Mouse (Mus musculus) heart, adult 11 months (tissue): ENCODE measurements around the gene Nr0b2.

Source experiments
- DNase-seq: peaks from one replicate; pipeline ENCODE4 v3.0.0; 2022

The Nr0b2 gene

DNA sequence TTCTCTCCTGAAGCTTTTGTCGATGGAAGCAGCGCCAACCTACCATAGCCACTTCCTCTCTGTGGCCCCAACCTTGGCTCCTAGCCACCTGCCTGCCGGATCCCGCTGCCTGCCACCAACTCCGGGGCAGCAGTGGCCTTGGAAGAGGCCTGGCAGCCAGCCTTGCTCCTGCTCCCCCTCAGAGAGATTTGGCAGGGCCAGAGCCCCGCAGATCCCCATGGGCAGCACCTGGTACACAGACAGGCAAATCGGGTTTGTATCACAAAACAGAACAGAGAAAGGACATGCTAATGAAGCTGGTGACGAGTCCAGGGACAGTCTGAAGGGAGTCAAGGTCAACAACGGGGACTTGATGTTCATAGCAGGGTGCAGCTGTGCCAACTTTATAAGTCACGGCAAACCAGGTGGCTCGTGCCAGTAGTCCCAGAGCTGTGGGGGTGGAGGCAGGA is 10.0 kb downstream of the Nr0b2 start:
- DNase-seq: peak; percentile 98

DNA sequence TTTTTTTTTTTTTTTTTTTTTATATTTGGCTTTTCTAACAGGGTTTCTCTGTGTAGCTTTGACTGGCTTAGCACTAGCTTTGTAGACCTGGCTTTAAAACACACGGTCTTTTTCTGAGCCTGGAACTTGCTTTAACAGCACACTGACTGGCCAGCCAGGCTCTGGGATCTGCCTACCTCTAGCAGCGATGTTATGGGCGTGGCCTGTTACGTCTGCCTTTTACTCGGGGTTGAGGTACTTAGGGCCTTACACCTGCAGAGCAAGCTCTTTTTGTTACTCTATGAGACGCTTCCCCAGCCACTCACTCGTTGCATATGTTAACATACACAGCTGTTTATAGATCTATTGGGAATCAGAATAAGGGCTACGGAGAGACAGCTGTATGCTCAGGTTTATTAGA is 14.1 kb downstream of the Nr0b2 start:
- no peak for DNase-seq

DNA sequence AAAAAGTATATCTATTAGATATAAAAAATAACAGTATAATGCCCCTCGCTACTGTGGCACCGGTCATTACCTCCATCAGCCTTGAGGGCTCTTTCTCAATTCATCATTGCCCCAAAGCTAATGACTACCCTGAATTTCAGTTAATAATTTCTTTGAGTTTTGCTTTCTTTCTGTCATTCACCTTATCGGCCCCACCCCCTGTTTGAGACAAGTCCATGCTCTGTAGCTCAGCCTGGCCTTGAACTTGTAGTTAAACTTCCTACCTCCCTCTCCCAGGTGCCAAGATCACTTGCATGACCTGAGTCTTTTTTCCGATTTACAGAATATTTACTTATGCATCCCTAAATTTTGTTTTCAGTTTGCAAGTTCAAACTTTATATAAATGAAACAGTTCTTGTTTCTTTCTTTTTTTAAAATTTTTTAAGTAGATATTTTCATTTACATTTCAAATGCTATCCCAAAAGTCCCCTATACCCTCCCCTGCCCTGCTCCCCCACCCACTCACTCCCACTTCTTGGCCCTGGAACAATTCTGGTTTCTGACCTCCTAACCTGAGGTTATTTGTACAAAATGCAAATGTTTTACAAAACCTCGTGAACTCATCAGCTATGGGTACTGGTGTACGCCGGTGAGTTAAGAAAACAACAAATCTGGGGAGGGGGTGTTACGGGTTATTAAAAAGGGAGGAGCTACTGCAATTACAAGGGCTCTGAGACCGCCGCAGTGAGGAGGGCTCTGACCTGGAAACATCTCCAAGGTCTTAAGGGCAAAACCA is 16.3 kb downstream of the Nr0b2 start:
- no peak for DNase-seq

DNA sequence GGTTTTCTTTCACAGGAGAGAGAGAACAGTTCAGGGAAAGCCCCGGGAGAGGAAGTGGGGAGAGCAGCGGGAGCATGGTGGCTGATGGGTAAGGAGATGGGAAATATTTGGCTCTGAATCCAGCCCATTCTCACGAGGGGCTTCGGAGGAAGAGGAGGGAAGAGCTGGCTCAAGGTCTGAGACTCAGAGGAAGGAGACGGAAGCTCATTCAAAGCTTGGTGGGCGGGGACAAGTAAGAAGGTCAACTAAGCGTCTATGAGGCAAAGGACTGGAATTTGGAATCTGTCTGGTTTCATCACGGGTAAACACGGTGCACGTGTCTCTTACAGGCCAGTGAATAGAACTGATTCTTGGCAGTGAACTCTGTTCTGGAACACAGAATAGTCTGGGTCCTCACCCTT is 16.9 kb downstream of the Nr0b2 start:
- peak; percentile 82 for DNase-seq

DNA sequence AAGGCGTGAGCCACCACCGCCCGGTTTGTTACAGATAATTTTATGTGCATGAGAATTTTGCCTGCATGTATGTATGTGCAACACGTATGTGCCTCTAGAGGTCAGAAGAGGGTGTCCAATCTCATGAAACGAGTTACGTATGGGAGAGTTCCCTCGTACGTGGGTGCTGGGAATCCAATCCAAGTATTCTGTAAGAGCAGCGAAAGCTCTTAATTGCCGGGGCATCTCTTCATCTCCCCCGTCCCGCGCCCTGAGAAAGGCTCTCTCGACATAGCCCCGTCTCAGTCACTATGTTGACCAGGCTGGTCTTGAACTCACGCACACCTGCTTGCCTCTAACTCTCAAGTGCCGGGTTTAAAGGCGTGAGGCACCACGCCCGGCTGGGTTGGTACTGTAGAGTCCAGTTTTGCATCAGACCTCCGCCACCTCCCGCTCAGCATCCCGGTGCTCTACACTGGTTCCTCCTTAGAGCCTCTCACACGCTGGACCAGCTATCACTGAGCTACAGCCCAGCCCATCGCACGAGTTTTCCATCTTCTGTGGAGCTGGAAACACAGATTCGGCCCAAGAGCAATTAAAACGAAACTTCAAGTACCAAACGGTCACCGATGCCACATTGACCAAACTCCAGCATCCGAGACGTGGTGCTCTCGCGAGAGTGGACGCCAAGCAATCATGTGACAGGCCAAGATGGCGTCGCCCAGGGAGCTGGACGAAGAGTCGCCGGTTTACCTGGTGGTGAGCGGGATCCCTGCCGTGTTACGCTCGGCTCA is 21.1 kb downstream of the Nr0b2 start, which contains the start of gene Gpatch3:
Gpatch3 (plus strand) TSS at position 676 of the 773 bp plus-strand sequence.
- peak; percentile 99 for DNase-seq

DNA sequence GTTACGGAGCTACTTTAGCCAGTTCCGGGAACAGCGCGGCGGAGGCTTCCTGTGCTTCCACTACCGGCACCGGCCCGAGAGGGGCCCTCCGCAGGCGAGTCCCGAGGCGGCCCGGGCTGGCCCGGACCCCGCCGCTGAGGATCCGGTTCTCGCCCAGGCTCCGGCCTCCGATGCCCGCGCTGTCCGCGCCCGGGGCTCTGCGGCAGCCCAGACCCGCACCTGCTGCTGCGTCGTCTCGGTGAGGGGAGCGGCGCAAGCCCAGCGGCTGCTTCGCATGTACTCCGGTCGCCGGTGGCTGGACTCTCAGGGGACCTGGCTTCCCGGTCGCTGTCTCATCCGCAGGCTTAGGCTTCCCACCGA is 21.6 kb downstream of the Nr0b2 start:
- no peak for DNase-seq

DNA sequence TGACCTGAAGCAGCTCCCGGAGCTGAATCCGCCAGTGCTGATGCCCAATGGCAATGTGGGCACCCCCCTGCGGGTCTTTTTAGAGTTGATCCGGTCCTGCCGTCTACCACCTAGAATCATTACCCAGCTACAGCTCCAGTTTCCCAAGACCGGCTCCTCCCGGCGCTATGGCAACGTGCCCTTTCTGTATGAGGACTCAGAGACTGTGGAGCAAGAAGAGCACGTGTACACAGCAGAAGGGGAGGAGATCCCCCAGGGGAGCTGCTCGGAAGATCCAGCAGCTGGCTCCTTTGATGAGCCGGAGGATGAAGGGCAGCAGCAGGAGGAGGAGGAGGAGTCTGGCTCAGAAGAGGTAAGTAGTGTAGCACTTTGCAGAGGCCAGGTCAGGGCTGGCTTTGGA is 24.8 kb downstream of the Nr0b2 start:
- DNase-seq: peak; percentile 87

DNA sequence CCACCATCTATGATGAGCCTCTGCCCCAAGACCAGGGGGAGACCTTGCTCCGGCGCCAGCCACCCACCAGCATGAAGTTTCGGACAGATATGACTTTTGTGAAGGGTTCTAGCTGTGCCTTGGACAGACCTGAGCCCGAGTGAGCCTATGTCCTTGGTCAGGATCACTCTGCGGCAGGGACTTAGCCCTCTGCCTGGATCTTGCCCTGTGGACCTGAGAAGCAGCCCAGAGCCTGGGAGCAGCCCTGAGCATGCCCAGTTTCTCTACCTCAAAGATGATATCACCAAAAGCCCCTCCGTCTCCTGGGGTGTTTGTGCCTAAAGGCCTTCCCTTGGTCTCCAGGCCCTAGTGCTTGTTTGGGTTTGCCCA is 30.5 kb downstream of the Nr0b2 start:
- DNase-seq: no peak

DNA sequence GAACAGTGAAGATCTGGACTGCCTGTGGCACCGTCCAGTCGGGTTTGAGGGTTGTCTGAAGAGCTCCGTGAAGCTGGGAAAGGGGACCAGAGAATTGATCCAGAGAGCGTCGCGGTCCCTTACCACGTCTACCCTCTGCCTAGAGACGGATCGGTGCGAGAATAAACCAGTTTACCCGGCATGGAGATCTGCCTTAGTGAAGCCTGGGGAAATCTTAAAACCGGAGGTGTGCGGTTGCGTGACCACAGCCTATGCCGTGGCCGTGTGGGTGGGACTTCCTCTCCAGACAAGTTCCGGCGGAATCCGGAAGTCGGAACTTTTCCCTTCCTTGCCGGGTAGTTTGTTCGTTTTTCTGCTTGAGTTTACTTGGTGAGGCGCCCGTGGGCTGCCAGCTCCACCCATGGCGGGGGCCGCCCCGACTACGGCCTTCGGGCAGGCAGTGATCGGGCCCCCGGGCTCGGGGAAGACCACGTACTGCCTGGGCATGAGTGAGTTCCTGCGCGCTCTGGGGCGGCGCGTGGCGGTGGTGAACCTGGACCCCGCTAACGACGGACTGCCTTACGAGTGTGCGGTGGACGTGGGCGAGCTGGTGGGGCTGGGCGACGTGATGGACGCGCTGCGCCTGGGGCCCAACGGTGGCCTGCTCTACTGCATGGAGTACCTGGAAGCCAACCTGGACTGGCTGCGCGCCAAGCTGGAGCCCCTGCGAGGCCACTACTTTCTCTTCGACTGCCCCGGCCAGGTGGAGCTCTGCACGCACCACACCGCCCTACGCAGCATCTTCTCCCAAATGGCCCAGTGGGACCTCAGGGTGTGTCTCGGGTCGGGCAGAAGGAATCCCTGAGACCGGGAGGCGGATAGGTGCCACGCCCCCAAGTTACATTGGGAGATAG is 31.1 kb downstream of the Nr0b2 start, which contains the start of gene Gpn2:
Gpn2 (plus strand) TSS at position 304 of the 893 bp plus-strand sequence.
- peak; percentile 98 for DNase-seq

DNA sequence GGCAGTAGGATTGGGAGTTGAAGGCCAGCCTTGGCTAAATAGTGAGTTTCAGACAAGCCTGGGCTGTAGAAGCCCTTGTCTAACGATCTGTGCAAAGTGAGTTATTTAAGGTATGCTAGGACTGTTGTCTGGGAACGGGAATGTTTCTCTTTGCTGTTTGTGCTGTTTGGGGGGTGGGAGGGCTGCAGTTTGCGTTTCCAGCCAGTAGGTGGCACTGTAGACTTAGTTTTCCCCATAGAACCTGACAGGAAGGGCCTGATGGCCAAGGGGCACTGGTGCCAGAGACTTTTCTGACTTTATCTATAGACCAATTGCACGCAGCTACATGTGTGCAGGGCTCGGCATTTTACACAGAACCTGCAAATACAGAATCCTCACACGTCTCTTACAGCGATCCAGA is 39.4 kb downstream of the Nr0b2 start:
- DNase-seq: peak; percentile 96

DNA sequence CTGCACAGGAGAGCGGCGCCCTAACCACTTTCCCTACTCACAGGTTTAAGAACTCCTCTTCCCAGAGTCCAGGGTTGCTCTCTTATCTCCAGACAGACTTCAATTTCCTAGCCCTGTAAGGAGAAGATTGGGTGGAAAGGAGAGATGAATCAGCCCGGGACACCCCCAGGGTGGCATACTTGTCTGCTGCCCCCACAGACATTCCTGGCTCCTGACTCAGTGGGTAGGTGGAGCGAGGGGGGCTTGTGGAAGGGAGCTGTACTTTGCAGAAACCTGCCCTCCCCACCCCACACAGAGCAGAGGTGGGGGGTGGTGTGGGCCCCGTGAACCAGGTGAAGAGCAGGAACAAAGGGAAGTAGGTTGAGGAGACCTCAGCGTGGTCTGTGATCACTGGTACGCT is 42.4 kb downstream of the Nr0b2 start:
- no peak for DNase-seq

DNA sequence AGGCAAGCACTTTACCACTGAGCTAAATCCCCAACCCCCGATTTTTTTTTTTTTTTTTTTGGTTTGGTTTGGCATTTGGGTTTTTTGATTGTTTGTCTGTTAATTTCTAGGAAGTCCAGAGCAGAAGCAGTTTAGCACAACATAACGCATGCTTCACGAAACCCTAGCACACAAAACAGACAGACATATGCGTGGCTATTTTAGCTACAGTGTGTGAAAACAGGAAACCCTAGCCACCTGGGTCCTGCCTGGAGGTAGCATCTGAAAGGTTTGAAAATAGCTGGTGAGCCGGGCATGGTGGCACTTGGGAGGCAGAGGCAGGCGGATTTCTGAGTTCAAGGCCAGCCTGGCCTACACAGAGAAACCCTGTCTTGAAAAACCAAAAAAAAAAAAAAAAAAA is 42.9 kb downstream of the Nr0b2 start:
- DNase-seq: no peak

DNA sequence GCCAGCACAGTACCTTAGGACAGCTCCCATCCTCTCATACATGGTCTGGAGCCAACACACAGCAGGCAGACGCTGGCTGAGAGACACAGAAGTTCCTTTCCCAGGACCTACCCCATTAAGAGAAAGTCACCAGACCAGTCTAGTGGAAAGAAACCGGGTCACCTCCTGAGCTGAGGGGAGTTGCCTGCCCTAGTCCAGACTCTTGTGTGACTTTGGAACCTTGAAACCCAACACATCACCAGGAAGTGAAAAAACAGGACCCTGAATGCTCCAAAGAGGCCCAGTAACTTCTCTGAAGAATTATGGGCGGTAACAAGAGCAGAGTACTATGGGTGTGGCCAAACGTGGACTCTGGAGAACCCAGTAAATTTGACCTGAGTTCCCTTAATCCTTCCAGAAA is 45.4 kb downstream of the Nr0b2 start:
- no peak for DNase-seq

DNA sequence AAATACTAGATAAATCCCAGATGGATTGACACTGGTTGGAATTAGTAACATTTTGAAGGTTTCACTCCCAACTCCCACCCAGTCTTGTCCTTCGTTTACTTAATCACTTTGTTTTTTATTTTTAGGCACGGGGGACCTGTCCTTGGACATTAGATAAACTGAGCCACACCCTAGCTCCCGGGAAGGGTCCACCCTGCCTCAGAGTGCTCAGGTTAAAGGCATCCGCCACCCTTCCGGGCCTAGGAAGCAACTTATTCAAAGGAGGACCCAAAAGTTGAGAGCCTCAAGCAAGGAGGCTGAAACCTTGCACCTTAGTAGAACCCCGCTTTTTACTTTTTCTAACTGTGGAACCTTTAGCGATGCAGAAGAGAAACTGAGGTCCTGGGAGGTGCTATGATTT is 45.9 kb downstream of the Nr0b2 start:
- no peak for DNase-seq

DNA sequence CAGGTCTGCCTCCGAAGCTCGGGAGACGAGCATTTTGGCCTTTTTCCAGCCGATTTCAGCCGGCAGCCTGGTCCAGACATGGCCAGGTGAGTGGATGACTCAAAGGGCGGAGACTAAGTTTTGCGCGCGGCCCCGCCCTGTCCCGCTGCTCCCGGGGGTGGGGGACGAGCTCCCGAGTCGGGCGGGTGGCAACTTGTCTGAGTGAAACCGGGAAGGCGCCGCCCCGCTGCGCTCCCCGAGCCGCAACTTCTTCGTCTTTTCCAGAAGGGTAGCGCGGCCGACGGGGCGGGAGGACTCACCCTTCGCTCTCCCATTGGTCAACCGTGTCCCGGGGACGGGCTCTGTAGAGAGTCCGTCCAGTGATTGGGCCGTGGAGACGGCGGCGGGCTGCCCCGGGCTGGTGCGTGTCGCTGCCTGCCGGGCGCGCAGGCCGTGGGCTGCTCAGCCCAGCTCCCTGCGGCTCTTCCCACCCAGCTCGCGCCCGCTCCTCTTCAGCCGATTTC is 46.4 kb downstream of the Nr0b2 start:
- peak; percentile 100 for DNase-seq

DNA sequence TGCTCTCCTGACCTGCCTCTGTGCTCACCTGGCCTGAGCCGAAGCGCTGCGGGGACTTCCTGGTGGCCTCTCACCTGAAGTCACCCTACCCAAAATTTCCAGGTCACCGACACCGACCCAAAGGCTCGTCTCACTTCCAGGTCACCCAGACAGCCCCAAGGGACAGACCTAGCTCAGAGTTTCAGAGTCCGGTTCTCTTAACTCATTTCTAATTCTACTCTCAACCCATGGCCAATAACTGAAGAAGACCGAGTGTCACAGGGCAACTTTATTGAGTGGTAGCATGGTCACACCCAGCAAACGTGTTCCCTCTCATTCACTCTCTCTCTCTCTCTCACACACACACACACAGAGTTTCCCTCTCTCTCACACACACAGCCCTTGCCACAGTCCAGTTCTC is 47.1 kb downstream of the Nr0b2 start:
- no peak for DNase-seq

DNA sequence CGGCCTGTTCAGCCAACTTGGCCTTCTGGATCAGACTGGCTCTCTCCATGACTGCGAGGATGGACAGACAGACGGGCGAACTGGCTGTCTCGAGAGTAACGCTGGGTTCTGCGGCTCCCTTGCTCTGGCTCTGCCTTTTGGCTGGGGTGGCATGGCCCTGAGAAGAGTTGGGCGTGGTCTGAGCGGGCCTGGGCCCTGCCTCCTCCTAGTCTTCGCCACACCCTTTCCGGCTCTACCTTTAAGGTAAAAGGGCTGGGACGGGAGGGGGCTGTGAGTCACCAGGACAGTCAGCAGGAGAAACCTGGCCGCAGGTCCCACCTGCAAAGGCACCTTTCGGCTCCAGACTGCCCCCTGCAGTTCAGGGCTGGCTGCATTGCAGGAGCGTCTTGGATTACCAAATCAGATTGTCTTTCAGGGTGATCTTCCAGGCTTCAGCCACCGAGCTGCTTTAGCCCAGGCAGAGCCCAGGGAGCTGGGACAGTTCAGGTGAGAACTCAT is 48.6 kb downstream of the Nr0b2 start, which contains the start of gene Sfn:
Sfn (minus strand) TSS at position 448 of the 498 bp plus-strand sequence.
- peak; percentile 91 for DNase-seq

DNA sequence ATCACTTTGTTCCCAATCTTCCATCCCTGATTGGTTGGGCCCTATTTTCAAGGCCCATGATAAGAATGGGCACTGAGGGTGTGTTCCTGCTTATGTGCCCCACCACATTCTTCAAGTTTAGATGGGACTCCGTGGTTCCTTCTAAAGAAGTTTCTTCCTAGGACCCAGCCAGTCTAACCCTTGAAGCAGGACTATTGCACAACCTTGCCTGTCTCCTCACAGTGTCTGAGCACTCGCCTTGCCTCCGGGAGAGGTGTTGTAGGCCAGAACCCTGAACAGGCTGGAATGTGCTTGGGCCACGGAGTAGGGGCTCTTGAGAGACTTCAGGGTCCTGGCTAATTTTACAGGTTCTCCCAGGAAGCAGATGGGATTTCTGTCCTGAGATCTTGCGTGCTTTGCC is 49.9 kb downstream of the Nr0b2 start:
- DNase-seq: no peak

DNA sequence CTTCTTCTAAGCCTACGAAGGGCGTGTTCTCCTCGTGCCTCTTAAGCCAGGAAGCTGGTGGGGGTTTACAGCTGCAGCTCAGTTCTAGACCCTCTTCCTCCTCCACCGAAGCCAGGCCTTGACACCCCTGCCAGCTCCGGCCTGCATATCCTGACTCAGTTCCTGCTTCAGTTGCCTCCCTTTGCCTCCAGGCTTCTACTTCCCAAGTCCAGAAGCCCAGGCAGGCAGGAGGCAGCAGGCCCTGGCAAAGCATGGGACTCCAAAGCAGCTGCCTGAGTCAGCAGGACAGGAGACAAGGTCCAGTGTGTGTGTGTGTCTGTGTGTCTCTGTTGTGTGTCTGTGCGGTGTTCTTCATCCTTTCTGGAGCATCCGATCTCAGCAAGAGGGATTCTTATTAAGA is 51.0 kb downstream of the Nr0b2 start:
- no peak for DNase-seq

DNA sequence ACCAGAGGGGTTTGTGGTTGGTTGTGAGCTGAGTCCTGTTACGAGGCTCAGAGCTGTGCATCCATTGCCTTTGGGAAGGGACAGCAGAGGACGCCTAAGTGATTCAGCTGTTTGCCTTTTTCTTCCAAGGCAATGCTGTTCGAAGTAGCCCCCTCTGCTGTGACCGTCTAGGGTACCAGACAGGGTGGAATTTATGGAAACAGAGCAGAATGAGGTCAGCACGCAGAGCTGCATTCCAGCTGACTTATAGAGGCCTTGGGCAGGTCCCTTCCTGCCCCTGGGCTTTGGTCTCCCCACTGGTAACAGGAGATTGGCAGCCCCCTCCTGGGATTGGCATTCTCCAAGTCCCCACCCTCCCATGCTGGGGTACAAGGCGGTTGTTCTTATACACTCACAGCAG is 51.7 kb downstream of the Nr0b2 start:
- DNase-seq: no peak

DNA sequence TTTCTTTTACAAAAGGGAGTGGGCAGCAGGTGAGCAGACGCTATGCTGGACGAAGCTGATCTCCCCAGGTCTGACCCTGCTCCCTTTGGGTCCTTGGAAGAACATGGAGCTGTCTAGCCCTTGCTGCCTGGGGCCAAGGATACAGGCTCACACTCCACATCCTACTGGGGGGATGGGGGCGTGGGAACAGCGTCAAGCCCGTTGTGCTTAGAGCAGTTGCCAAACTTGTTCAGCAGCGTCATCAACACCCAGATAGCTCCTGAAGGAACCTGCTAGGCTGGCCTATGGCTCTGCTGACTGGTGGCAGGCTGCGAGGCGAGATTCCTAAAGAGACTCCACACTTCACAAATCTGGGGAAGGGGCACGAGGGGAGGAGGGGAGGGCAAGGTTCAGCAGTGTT is 52.2 kb downstream of the Nr0b2 start:
- DNase-seq: no peak
